Mouse (Mus musculus): Measurements from ENCODE around the gene Kirrel3. TPM values are rescaled to one million over a fixed set of nuclear protein-coding genes. Genes with fewer than 3 reads are reported as not detected.

The Kirrel3 gene
- polyA plus RNA-seq, 1 experiment = not detected

- Histone ChIP-seq H3K4me1 (no peaks in the 10 kb centered on the region), H3K4me3 (replicated peaks) (no peak overlapping the region), H3K9me3 (no peaks in the 10 kb centered on the region), H3K36me3 (replicated peaks; ENCODE audit: low read length) (no peaks in the 10 kb centered on the region), H3K27me3 (replicated peaks) (no peaks in the 10 kb centered on the region)
- TF ChIP-seq FLI1 (IDR thresholded peaks at IDR 0.05; ENCODE audit: low read length) (no peak), GATA1 (IDR thresholded peaks at IDR 0.05; ENCODE audit: borderline replicate concordance, low read length) (no peak)
These were observed 338.8 kb downstream of the Kirrel3 start for GRCm38 (mm10) chr9:34824358-34825088.

GRCm38 (mm10) chr9:34825089-34825400, 339.4 kb downstream of the Kirrel3 start:
- no peak for TF ChIP-seq FLI1 (IDR thresholded peaks at IDR 0.05; ENCODE audit: low read length)
- TF ChIP-seq GATA1 (IDR thresholded peaks at IDR 0.05; ENCODE audit: borderline replicate concordance, low read length) = no peak
- Histone ChIP-seq H3K36me3 (replicated peaks; ENCODE audit: low read length) (no peaks in the 10 kb centered on the region), H3K27me3 (replicated peaks) (no peaks in the 10 kb centered on the region), H3K4me3 (replicated peaks) (no peak overlapping the region), H3K9me3 (no peaks in the 10 kb centered on the region), H3K4me1 (no peaks in the 10 kb centered on the region)

DNA sequence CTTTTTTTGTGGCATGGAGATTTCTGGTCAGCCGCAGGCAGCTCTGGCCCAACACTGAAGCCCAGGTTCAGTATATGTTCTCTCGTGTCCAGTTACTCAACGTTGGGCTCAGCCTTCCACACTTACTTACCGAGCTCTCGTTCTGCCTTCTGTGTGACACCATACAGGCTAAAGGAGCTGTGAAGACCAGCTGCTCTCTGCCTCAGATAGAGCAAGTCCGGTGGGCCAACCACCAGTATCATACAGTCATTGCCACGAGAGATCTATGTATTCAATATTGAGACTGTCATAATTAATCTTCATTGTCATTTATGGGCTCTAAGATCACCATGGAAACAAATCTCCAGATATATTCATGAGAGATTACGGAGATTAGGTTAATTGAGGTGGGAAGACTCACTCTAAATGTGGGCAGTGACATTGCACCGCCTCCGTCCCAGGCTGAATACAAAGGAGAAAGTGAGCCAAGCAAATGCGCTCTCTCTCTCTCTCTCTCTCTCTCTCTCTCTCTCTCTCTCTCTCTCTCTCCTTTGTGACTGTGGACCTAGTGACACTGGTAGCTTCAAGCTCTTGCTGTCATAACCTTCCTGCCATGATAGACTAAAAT, 339.8 kb downstream of the Kirrel3 start:
- no peaks in the 10 kb centered on the region for H3K4me1 ChIP-seq
- no peak overlapping the region for H3K4me3 ChIP-seq (replicated peaks)
- no peaks in the 10 kb centered on the region for H3K9me3 ChIP-seq
- no peak for TF ChIP-seq GATA1 (IDR thresholded peaks at IDR 0.05; ENCODE audit: borderline replicate concordance, low read length)
- TF ChIP-seq FLI1 (IDR thresholded peaks at IDR 0.05; ENCODE audit: low read length) = no peak
- no peaks in the 10 kb centered on the region for H3K36me3 ChIP-seq (replicated peaks; ENCODE audit: low read length)
- no peaks in the 10 kb centered on the region for H3K27me3 ChIP-seq (replicated peaks)

- no peak for TF ChIP-seq GATA1 (IDR thresholded peaks at IDR 0.05; ENCODE audit: borderline replicate concordance, low read length)
- no peak for TF ChIP-seq FLI1 (IDR thresholded peaks at IDR 0.05; ENCODE audit: low read length)
- Histone ChIP-seq H3K4me1 (no peaks in the 10 kb centered on the region), H3K4me3 (replicated peaks) (no peak overlapping the region), H3K27me3 (replicated peaks) (no peaks in the 10 kb centered on the region), H3K9me3 (no peaks in the 10 kb centered on the region), H3K36me3 (replicated peaks; ENCODE audit: low read length) (no peaks in the 10 kb centered on the region)
These were observed 345.0 kb downstream of the Kirrel3 start for GRCm38 (mm10) chr9:34830696-34831095.

DNA sequence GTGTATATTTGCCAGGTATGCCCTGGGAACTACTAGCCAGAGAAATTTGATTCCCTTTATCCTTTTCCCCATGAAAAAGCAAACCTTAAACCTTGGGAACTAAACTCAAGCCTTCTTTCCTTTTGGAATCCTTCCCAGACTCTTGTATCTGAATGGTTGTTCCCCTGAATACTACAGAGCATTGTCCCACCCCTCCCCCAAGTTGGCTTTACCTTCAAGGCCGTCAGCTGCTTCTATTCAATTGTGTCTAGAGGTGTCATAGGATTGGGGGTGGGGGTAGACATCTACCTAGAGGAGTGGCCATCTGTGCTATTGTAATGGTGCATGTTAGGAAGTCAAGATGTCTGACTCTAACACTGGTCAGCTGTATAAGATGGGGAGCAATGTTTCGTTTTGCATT, 351.1 kb downstream of the Kirrel3 start:
- no peak for TF ChIP-seq FLI1 (IDR thresholded peaks at IDR 0.05; ENCODE audit: low read length)
- TF ChIP-seq GATA1 (IDR thresholded peaks at IDR 0.05; ENCODE audit: borderline replicate concordance, low read length) = no peak
- no peaks in the 10 kb centered on the region for H3K4me1 ChIP-seq
- H3K4me3 ChIP-seq (replicated peaks) = no peak overlapping the region
- H3K27me3 ChIP-seq (replicated peaks) = no peaks in the 10 kb centered on the region
- no peaks in the 10 kb centered on the region for H3K9me3 ChIP-seq
- H3K36me3 ChIP-seq (replicated peaks; ENCODE audit: low read length) = no peaks in the 10 kb centered on the region

DNA sequence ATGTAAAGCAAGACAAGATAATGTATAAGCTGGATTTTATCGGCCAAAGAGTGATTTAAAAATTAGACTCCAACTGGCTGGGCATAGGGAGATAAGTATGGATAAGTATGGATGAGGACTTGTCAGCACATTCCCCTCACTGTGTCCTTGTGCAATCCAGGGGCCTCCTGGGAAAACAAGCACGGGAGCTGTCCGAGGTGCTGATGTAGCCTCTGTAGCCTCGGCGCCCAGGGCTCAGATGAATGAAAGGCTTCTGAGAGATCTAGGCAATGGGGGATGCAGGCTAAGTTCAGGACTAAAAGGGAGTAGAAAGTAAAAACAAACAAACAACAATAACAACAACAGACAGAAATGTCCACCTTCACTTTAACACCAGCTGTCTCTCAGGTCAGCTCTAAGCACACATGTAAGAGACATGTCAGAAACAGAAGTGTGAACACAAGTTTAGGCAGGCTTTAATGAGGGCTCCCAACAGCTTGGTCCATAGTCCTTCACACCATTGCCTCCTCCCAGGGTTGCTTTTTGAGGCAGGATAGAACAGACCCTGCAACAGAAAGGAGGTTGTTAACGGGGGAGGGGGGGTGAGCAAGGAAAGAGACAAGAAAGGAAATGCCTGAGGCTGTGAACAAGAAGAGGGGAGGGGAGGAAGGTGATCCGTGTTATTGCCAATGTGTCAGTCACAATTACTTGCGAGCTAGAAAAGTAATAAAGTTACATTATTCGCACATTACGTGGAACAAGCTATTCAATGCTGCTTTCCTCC, 352.2 kb downstream of the Kirrel3 start:
- Histone ChIP-seq H3K36me3 (replicated peaks; ENCODE audit: low read length) (no peaks in the 10 kb centered on the region), H3K27me3 (replicated peaks) (no peaks in the 10 kb centered on the region), H3K9me3 (no peaks in the 10 kb centered on the region), H3K4me1 (no peaks in the 10 kb centered on the region), H3K4me3 (replicated peaks) (no peak overlapping the region)
- TF ChIP-seq FLI1 (IDR thresholded peaks at IDR 0.05; ENCODE audit: low read length) (no peak), GATA1 (IDR thresholded peaks at IDR 0.05; ENCODE audit: borderline replicate concordance, low read length) (no peak)

GRCm38 (mm10) chr9:34843275-34843965, 357.7 kb downstream of the Kirrel3 start:
- peaks cover 3% of the 10 kb centered on the region for H3K27me3 ChIP-seq (replicated peaks)
- H3K36me3 ChIP-seq (replicated peaks; ENCODE audit: low read length) = no peaks in the 10 kb centered on the region
- no peaks in the 10 kb centered on the region for H3K9me3 ChIP-seq
- no peaks in the 10 kb centered on the region for H3K4me1 ChIP-seq
- no peak overlapping the region for H3K4me3 ChIP-seq (replicated peaks)
- TF ChIP-seq GATA1 (IDR thresholded peaks at IDR 0.05; ENCODE audit: borderline replicate concordance, low read length) (no peak), FLI1 (IDR thresholded peaks at IDR 0.05; ENCODE audit: low read length) (no peak)

DNA sequence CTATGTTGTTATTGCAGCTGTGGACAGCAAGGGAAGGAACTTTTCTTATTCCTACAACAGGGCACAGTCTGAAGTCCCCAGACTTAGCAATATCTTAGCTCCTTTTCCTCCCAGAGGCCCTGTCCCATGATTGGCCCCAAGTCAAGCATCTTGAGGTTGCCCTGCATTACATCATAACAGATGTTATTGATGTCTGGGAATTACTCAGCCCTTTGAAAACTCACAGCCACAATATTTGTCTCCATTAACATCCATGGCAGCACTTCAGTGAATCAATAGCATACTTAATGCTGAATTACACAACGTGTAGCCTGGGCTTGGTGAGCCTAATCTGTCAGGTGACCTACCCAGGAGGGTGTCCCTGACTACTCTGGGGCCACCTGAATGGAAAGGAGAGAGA, 360.7 kb downstream of the Kirrel3 start:
- H3K27me3 ChIP-seq (replicated peaks) = peaks cover 3% of the 10 kb centered on the region
- H3K4me1 ChIP-seq = no peaks in the 10 kb centered on the region
- H3K9me3 ChIP-seq = no peaks in the 10 kb centered on the region
- no peak overlapping the region for H3K4me3 ChIP-seq (replicated peaks)
- TF ChIP-seq FLI1 (IDR thresholded peaks at IDR 0.05; ENCODE audit: low read length) (no peak), GATA1 (IDR thresholded peaks at IDR 0.05; ENCODE audit: borderline replicate concordance, low read length) (no peak)
- H3K36me3 ChIP-seq (replicated peaks; ENCODE audit: low read length) = no peaks in the 10 kb centered on the region

DNA sequence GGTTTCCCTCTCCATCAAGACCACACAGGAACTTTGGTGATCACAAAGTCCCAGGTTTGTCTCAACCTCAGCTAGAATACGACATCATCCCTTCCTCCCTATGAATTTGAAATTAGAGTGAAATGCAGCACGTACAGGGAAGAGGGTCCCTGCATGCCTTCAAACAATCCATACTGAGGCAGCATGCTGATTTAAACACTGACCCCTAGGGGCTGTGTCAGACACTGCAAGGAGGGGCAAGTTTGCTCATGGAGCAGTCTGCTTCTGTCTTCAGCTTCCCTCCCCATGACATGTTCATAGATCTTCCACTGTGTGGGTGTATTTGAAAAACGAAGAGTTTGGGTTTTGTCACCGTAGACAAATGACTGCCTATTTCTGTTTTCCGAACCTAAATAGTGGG, 362.0 kb downstream of the Kirrel3 start:
- peaks cover 3% of the 10 kb centered on the region for H3K27me3 ChIP-seq (replicated peaks)
- no peak overlapping the region for H3K4me3 ChIP-seq (replicated peaks)
- TF ChIP-seq GATA1 (IDR thresholded peaks at IDR 0.05; ENCODE audit: borderline replicate concordance, low read length) = no peak
- TF ChIP-seq FLI1 (IDR thresholded peaks at IDR 0.05; ENCODE audit: low read length) = no peak
- H3K36me3 ChIP-seq (replicated peaks; ENCODE audit: low read length) = no peaks in the 10 kb centered on the region
- H3K9me3 ChIP-seq = no peaks in the 10 kb centered on the region
- no peaks in the 10 kb centered on the region for H3K4me1 ChIP-seq

Data from megakaryocyte, embryonic 14.5 days (primary cell).